Mouse (Mus musculus) CH12.LX (cell line): ENCODE results near the gene Grid1. TPM values are rescaled to one million over a fixed set of nuclear protein-coding genes. Genes with fewer than 3 reads are reported as not detected.

ENCODE experiments used
- DNase-seq: peaks from one replicate; pipeline ENCODE4 v3.0.0-alpha.2; 2013; ENCODE audit errors: extremely low read depth
- H3K27ac ChIP-seq: 2 replicates; pipeline ENCODE4 v1.5.1; 2012; ENCODE audit warnings: low read depth, mild to moderate bottlenecking, control low read depth, moderate library complexity; ENCODE audit not compliant: insufficient read depth
- H3K27me3 ChIP-seq: replicated peaks from 2 replicates; pipeline ENCODE3; 2012; ENCODE audit warnings: inconsistent platforms
- H3K36me3 ChIP-seq, 2 experiments: replicated peaks in 1 of 2; 2 replicates each; pipeline versions ENCODE3 to v1.6.1; 2012; ENCODE audit warnings: inconsistent platforms in 1 of 2, low read length in 1 of 2, mild to moderate bottlenecking in 1 of 2, mixed read lengths in 1 of 2, moderate library complexity in 1 of 2; ENCODE audit not compliant: control insufficient read depth in 1 of 2, insufficient read depth in 1 of 2
- H3K4me1 ChIP-seq, 2 experiments: 2 replicates each; pipeline ENCODE4 v1.6.1; 2012; ENCODE audit warnings: inconsistent platforms in 1 of 2, moderate library complexity in 1 of 2; ENCODE audit not compliant: insufficient read depth in 2 of 2, control insufficient read depth in 1 of 2
- H3K4me2 ChIP-seq: 2 replicates; pipeline ENCODE4 v1.6.1; 2012; ENCODE audit warnings: low read depth, mild to moderate bottlenecking, control low read depth; ENCODE audit not compliant: poor library complexity, insufficient read depth, severe bottlenecking
- H3K4me3 ChIP-seq, 3 experiments: fragments of 150-350 bp in 1 of 3; sonication (generic) in 1 of 3; replicated peaks in 1 of 3; 2 replicates each; pipeline versions ENCODE3 to v1.5.1; 2011 to 2012; ENCODE audit warnings: low read depth in 2 of 3, low read length in 2 of 3, mild to moderate bottlenecking in 2 of 3, moderate library complexity in 2 of 3, control low read depth in 1 of 3, improper control_type of control experiment in 1 of 3, inconsistent platforms in 1 of 3, mixed read lengths in 1 of 3; ENCODE audit not compliant: poor library complexity in 1 of 3
- H3K79me2 ChIP-seq: replicated peaks from 2 replicates; pipeline ENCODE4 v1.6.1; 2012; ENCODE audit warnings: mild to moderate bottlenecking, moderate library complexity; ENCODE audit not compliant: control insufficient read depth, poor library complexity, insufficient read depth, severe bottlenecking; ENCODE audit errors: extremely low read depth
- H3K9ac ChIP-seq: 2 replicates; pipeline ENCODE4 v1.6.1; 2012; ENCODE audit warnings: low read depth, mild to moderate bottlenecking, control low read depth, moderate library complexity; ENCODE audit not compliant: insufficient read depth
- H3K9me3 ChIP-seq: replicated peaks from 2 replicates; pipeline ENCODE3; 2012; ENCODE audit warnings: low read length, inconsistent platforms, mixed read lengths
- CTCF ChIP-seq, 2 experiments: IDR thresholded peaks in 1 of 2; conservative IDR thresholded peaks in 1 of 2; 2 replicates each; pipeline ENCODE4 v1.5.1; 2011 to 2012; ENCODE audit warnings: low read depth in 2 of 2, low read length in 2 of 2, improper control_type of control experiment in 1 of 2, inconsistent platforms in 1 of 2, mild to moderate bottlenecking in 1 of 2, moderate library complexity in 1 of 2
- ELF1 ChIP-seq: IDR thresholded peaks from 2 replicates; pipeline ENCODE4 v1.6.1; 2014; ENCODE audit warnings: low read depth, mild to moderate bottlenecking, inconsistent platforms, low read length, improper control_type of control experiment
- EP300 ChIP-seq: IDR thresholded peaks from 2 replicates; pipeline ENCODE4 v1.6.1; 2011; ENCODE audit warnings: low read length, improper control_type of control experiment
- ETS1 ChIP-seq: conservative IDR thresholded peaks from 2 replicates; pipeline ENCODE4 v1.6.1; 2012; ENCODE audit warnings: low read depth, mild to moderate bottlenecking, inconsistent platforms, low read length, improper control_type of control experiment, moderate library complexity
- JUN ChIP-seq: IDR thresholded peaks from 2 replicates; pipeline ENCODE4 v1.6.1; 2011; ENCODE audit warnings: low read depth, mild to moderate bottlenecking, low read length, improper control_type of control experiment, moderate library complexity; ENCODE audit not compliant: insufficient read depth
- JUND ChIP-seq: conservative IDR thresholded peaks from 2 replicates; pipeline ENCODE4 v1.6.1; 2011; ENCODE audit warnings: low read depth, low read length, improper control_type of control experiment
- KAT2A ChIP-seq: IDR thresholded peaks from 2 replicates; pipeline ENCODE4 v1.6.1; 2012; ENCODE audit warnings: low read length, improper control_type of control experiment, inconsistent platforms; ENCODE audit not compliant: insufficient replicate concordance
- MEF2A ChIP-seq: IDR thresholded peaks from 2 replicates; pipeline ENCODE4 v1.6.1; 2014; ENCODE audit warnings: low read depth, mild to moderate bottlenecking, inconsistent platforms, low read length, improper control_type of control experiment, borderline replicate concordance
- MYC ChIP-seq: IDR thresholded peaks from 2 replicates; pipeline ENCODE4 v1.6.1; 2011; ENCODE audit warnings: low read depth, mild to moderate bottlenecking, improper control_type of control experiment, low read length
- POLR2A ChIP-seq: IDR thresholded peaks from 2 replicates; pipeline ENCODE4 v1.6.1; 2011; ENCODE audit warnings: low read depth, mild to moderate bottlenecking, improper control_type of control experiment, low read length
- RCOR1 ChIP-seq: conservative IDR thresholded peaks from 2 replicates; pipeline ENCODE4 v1.6.1; 2012; ENCODE audit warnings: low read depth, mild to moderate bottlenecking, inconsistent platforms, low read length, improper control_type of control experiment
- SMC3 ChIP-seq: IDR thresholded peaks from 2 replicates; pipeline ENCODE4 v1.6.1; 2011; ENCODE audit warnings: low read depth, low read length, improper control_type of control experiment
- TCF12 ChIP-seq: IDR thresholded peaks from 2 replicates; pipeline ENCODE4 v1.6.1; 2014; ENCODE audit warnings: low read depth, mild to moderate bottlenecking, inconsistent platforms, low read length, improper control_type of control experiment
- USF2 ChIP-seq: conservative IDR thresholded peaks from 2 replicates; pipeline ENCODE4 v1.6.1; 2011; ENCODE audit warnings: low read depth, low read length, improper control_type of control experiment
- ZKSCAN1 ChIP-seq: IDR thresholded peaks from 2 replicates; pipeline ENCODE4 v1.6.1; 2012; ENCODE audit warnings: low read depth, inconsistent platforms, low read length, improper control_type of control experiment, borderline replicate concordance
- ZNF384 ChIP-seq: IDR thresholded peaks from 2 replicates; pipeline ENCODE4 v1.6.1; 2012; ENCODE audit warnings: low read depth, low read length, improper control_type of control experiment, inconsistent platforms
- dilution Hi-C: fragments of 300-500 bp; cut with MboI; formaldehyde crosslinking; loops from 2 replicates; pipeline ENCODE4 v1.14.3; 2020; ENCODE audit warnings: low sequenced_read_pairs; ENCODE audit not compliant: extremely low pct_unique_long_range_greater_than_20kb, extremely low pct_ligation_motif_present
- in situ Hi-C: fragments of 300-500 bp; cut with MboI; formaldehyde crosslinking; loops from 3 replicates; pipeline ENCODE4 v1.14.3; 2019; ENCODE audit warnings: low sequenced_read_pairs, low pct_ligation_motif_present, low pct_unique_long_range_greater_than_20kb, mixed read lengths
- polyA plus RNA-seq: library from polyadenylated mRNA; unstranded; fragments of >175 nt; gene quantifications from 2 replicates; pipeline ENCODE4 v1.2.1, GENCODE M21; 2012; ENCODE audit warnings: low read depth; ENCODE audit not compliant: insufficient read length
- total RNA-seq, 2 experiments: library from RNA; depleted of rRNA; stranded (reverse); fragments of 300-350 nt in 1 of 2; fragments of >200 nt in 1 of 2; gene quantifications; 2 replicates each; pipeline ENCODE4 v1.2.3; 2012 to 2014

The Grid1 gene
- total and polyA plus RNA-seq, 3 experiments: not detected

GRCm38 (mm10) chr14:35030271-35030670, 210.4 kb downstream of the Grid1 start:
- DNase-seq: no peak
- in situ Hi-C loops: no loop called here
- no peak overlapping the region for H3K4me2 ChIP-seq

GRCm38 (mm10) chr14:35032283-35032682, 212.4 kb downstream of the Grid1 start:
- DNase-seq: no peak
- H3K9me3 ChIP-seq: no peaks in the 10 kb centered on the region
- H3K4me1 ChIP-seq: peaks cover 0 to 9% of the 10 kb centered on the region in 2 experiments; a peak in 2 of 4 replicates
- H3K9ac ChIP-seq: no peak overlapping the region
- no peaks in the 10 kb centered on the region for H3K36me3 ChIP-seq
- H3K4me2 ChIP-seq: no peak overlapping the region
- dilution Hi-C loops (no loop called here), in situ Hi-C loops (no loop called here)
- H3K79me2 ChIP-seq: no peaks in the 10 kb centered on the region
- no peak overlapping the region for H3K27ac ChIP-seq
- TF ChIP-seq ELF1: no peak
- TF ChIP-seq RCOR1: no peak
- TF ChIP-seq CTCF (conservative IDR thresholded peaks at IDR 0.05 in 1 of 2, IDR thresholded peaks at IDR 0.05 in 1 of 2; ENCODE audit: low read depth in 2 of 2, low read length in 2 of 2): no peak
- TF ChIP-seq TCF12: no peak
- no peak for TF ChIP-seq USF2
- no peak for TF ChIP-seq MYC
- TF ChIP-seq ZKSCAN1: no peak
- no peak for TF ChIP-seq ETS1
- no peak for TF ChIP-seq SMC3
- no peak for TF ChIP-seq POLR2A
- TF ChIP-seq ZNF384: no peak
- TF ChIP-seq JUN: no peak
- no peak overlapping the region for H3K4me3 ChIP-seq
- H3K27me3 ChIP-seq: no peaks in the 10 kb centered on the region

More at GRCm38 (mm10) chr14:35030271-35030670, 210.4 kb downstream of the Grid1 start:
- Histone ChIP-seq H3K27me3 (no peaks in the 10 kb centered on the region), H3K27ac (no peak overlapping the region), H3K36me3 (no peaks in the 10 kb centered on the region), H3K9me3 (no peaks in the 10 kb centered on the region), H3K4me1 (peaks cover 0 to 9% of the 10 kb centered on the region in 2 experiments; a peak in 2 of 4 replicates), H3K4me3 (no peak overlapping the region), H3K79me2 (no peaks in the 10 kb centered on the region), H3K9ac (no peak overlapping the region)
- dilution Hi-C loops: no loop called here
- TF ChIP-seq MEF2A: no peak
- TF ChIP-seq ZNF384: no peak
- TF ChIP-seq JUND: no peak
- no peak for TF ChIP-seq KAT2A
- no peak for TF ChIP-seq EP300
- TF ChIP-seq, all 38 proteins: peak for 0
